Mouse (Mus musculus): ENCODE results near the gene Slc25a54.

Slc25a54 gene

GRCm38 (mm10) chr3:109125531-109125930 is 45.3 kb downstream of the Slc25a54 start:
- no peak for DNase-seq (ENCODE audit: low spot score)

GRCm38 (mm10) chr3:109129768-109130167 is 49.5 kb downstream of the Slc25a54 start:
- DNase-seq (ENCODE audit: low spot score), result no peak

- DNase-seq (ENCODE audit: low spot score), result no peak
Observed at GRCm38 (mm10) chr3:109132966-109133365, 52.7 kb downstream of the Slc25a54 start.

GRCm38 (mm10) chr3:109134036-109134435 is 53.8 kb downstream of the Slc25a54 start:
- DNase-seq (ENCODE audit: low spot score), result no peak

GRCm38 (mm10) chr3:109135352-109135751 is 55.1 kb downstream of the Slc25a54 start:
- DNase-seq (ENCODE audit: low spot score), result no peak

- DNase-seq (ENCODE audit: low spot score), result no peak
Observed at GRCm38 (mm10) chr3:109152561-109152960, 72.3 kb downstream of the Slc25a54 start.

GRCm38 (mm10) chr3:109153410-109153809 is 73.1 kb downstream of the Slc25a54 start:
- no peak for DNase-seq (ENCODE audit: low spot score)

GRCm38 (mm10) chr3:109155926-109156669 is 75.8 kb downstream of the Slc25a54 start:
- DNase-seq (ENCODE audit: low spot score), result no peak

GRCm38 (mm10) chr3:109157481-109157880 is 77.2 kb downstream of the Slc25a54 start:
- DNase-seq (ENCODE audit: low spot score), result no peak

GRCm38 (mm10) chr3:109164088-109164487 is 83.8 kb downstream of the Slc25a54 start:
- no peak for DNase-seq (ENCODE audit: low spot score)

- no peak for DNase-seq (ENCODE audit: low spot score)
Observed at GRCm38 (mm10) chr3:109164644-109165043, 84.4 kb downstream of the Slc25a54 start.

- DNase-seq (ENCODE audit: low spot score), result no peak
Observed at GRCm38 (mm10) chr3:109165214-109165829, 85.1 kb downstream of the Slc25a54 start.
